Mouse (Mus musculus) right cerebral cortex, postnatal 36 days (tissue): ENCODE results near the gene Rhob.
"Not testable (repeated sequence)": the region's sequence is repeated elsewhere in the genome, so short reads cannot be mapped to it uniquely, and the experiment has no call there.

ENCODE experiments used
- DNase-seq, 2 experiments: peaks; one replicate each; pipeline ENCODE4 v3.0.0; 2022; ENCODE audit warnings: low spot score in 2 of 2, mixed read lengths in 1 of 2

The Rhob gene

GRCm38 (mm10) chr12:8474836-8475387 lies 24.9 kb downstream of the Rhob start:
- no peak for DNase-seq

GRCm38 (mm10) chr12:8472591-8473358 lies 27.0 kb downstream of the Rhob start:
- no peak for DNase-seq

GRCm38 (mm10) chr12:8472051-8472450 lies 27.8 kb downstream of the Rhob start:
- no peak for DNase-seq

DNA sequence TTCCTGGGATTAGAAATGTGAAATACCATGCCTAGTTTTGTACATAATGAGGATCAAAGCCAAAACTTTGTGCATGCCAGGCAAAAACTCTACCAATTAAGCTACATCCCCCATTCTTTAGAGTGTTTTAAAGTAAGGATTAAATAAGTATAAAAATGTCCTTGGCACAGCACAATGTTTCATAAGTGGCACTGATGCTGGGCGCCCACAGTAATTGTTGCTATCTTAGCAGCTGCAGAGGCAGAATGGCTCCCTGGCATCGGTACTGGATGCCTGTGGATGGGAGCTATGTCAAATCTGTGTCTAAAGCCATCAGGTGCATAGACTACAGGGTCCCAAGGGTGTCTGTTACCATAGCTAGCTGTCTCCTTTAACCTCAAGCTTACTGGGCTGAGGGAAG lies 28.8 kb downstream of the Rhob start:
- DNase-seq: peak; percentile 51 to 77

- DNase-seq: no peak
Measured at GRCm38 (mm10) chr12:8469742-8470494, 29.9 kb downstream of the Rhob start.

GRCm38 (mm10) chr12:8468221-8468865 lies 31.5 kb downstream of the Rhob start:
- no peak for DNase-seq

GRCm38 (mm10) chr12:8467029-8467924 lies 32.5 kb downstream of the Rhob start:
- DNase-seq: peak; percentile 69 to 84

GRCm38 (mm10) chr12:8465680-8466079 lies 34.1 kb downstream of the Rhob start:
- DNase-seq: no peak

GRCm38 (mm10) chr12:8464961-8465360 lies 34.8 kb downstream of the Rhob start:
- DNase-seq: peak; percentile 54 to 81

DNA sequence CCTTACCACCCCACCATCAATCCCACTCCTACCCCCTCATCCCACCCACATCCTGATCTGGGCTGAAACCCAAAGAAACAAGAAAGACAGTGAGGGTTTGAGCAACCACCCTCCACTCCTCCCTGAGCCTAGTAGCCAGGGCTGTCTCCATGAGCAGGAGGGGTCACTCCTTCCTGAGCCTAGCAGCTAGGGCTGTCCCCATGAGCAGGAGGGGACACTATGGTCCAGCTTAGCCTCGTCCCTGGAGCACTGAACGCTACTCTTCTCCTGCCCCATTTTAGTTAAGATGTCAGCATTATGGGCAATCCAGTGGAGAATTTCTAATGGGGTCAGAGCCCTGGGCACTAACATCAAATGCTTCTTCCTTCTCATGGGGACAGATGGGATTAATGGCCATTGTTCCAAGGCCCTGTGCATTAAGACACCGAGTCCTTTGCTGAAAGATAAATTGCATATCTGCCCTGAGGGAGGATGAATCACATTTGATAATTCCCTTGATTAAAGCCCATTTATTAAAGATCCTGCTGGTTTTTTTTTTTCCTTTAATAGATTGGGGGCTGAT lies 36.1 kb downstream of the Rhob start:
- no peak for DNase-seq

DNA sequence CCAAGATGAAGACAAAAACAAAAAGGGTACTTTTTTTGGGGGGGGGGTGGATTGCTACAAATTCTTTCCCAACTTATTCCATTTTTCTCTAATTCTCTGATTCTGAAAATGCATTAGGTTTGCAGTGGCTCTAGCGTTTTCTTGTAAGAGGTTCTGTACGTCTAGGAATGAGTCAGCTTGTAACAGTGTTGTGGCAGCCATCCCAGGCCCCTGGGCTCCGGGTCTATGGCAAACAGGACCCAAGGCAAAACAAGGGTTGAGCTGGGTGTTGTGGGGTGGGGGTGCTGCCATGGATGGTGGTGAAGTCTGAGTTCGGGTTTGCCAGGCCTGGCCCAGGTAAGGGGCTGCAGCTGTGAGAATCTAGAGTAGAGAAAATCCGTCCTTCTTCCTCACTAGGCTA lies 37.3 kb downstream of the Rhob start:
- DNase-seq: no peak

- not testable (repeated sequence) for DNase-seq
Measured at GRCm38 (mm10) chr12:8461575-8461974, 38.2 kb downstream of the Rhob start.

DNA sequence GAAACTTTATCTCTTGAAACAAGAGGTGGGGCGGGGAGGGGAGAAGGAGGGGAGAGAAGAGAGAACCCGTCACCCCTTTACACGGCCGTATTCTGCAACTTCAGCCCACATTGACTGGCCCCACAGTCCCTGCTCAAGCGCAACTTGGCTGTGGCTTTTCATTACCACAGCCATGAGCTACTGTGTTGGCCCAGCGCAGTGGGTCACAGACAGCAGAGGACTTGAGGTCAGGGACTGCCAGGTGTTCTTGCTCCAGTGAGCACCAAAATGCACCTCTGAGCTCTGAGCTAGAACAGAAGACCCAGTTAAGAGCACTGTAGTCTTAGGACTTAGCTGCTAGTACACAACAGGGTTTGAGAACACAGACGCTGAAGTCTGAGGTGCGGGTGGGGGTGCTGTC lies 41.4 kb downstream of the Rhob start:
- DNase-seq: no peak

DNA sequence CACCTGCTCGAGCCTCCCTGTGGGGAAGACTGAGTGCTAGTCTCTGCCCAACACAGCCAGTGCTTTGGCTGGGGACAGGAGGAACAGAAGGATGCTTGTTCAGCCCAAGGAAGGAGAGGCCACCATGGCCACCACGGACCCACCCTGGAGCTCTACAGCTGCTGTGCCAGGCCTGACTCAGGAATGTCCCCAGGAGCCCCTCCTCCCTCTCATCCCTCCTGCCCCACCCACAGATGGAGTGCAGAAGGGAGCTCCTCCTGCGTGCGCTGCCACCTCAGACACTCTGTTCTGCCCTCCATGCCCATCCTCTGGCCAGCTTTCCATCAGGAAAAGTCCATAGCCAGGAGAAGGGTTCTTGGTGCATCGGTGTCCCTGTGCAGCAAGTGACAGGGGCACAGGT lies 42.8 kb downstream of the Rhob start:
- DNase-seq: no peak

DNA sequence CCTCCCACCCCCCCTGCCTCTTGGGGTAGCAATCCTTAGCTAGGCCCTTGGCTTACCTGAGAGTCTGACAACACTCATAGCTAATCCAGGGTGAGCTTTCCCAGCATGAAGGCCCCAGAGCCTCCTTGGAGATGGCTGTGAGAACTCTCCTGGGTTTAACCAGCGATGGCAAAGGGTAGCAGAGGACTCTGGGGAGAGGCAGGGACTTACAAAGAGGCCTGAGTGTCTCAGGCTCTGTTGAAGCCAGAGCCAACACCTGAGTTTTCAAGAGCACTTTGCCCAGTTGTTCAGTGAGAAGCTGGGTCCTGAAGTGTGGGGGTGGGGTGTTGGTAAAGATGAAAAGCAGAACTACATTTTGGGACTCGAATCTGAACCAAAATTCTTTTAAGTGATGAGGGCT lies 44.8 kb downstream of the Rhob start:
- no peak for DNase-seq

DNA sequence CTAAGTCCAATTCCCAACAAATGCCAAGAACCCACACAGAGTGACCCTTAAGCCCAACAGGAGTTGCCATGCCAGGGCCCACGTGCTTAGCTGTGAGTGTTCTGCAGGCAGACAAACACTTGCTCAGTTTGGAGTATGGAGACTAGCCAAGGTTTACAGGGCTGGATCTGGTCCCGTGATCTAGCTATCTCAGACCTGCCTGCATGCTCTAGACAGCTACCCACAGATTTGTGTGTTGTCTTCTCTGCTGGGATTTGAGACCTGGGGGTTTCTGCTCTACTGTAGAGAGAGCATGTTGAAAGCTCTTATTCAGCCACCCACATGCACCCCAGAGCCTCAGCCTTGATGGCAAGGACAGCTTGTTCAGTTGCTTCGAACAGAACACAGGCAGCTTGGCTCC lies 45.3 kb downstream of the Rhob start:
- peak; percentile 56 to 63 for DNase-seq

DNA sequence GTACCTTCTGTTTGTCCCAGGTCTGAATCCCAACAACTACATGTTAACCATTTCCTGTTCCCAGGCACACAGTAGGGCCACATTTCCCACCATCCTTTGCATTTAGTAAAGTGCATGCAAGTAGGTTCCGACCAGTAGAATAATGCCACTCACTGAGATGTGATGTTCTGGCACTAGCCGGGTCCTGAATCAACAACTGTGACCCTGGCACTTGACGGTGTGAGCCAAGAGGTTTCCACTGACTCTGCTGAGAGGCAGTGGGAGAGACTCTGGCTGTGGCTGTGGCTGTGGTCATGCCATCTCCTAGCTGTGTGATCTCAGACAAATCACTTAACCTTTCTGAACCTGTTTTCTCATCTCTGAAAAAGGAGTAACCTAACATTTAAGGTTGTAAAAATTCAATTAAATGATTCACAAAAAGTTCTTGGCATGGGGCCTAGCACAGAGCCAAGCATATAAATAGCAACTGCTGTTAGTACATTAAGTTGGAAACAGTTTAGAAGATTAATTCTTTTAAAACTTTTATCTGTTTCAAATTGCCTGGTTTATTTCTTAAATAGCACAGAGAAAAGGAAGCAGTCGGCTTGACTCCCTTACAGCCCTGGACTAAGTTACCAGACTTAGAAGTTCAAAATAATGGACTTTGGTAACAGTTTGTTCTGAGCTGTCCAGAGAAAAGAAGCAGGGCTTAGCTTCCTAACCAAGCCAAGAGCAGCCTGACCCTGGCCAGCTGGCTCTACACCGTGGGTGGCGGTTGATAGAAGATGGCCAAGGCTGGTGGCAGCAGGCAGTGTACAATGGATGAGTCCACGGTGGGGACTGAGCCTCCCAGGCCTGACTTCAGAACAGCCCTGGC lies 46.8 kb downstream of the Rhob start:
- DNase-seq: peak in 1 of 2 experiments; percentile 47

DNA sequence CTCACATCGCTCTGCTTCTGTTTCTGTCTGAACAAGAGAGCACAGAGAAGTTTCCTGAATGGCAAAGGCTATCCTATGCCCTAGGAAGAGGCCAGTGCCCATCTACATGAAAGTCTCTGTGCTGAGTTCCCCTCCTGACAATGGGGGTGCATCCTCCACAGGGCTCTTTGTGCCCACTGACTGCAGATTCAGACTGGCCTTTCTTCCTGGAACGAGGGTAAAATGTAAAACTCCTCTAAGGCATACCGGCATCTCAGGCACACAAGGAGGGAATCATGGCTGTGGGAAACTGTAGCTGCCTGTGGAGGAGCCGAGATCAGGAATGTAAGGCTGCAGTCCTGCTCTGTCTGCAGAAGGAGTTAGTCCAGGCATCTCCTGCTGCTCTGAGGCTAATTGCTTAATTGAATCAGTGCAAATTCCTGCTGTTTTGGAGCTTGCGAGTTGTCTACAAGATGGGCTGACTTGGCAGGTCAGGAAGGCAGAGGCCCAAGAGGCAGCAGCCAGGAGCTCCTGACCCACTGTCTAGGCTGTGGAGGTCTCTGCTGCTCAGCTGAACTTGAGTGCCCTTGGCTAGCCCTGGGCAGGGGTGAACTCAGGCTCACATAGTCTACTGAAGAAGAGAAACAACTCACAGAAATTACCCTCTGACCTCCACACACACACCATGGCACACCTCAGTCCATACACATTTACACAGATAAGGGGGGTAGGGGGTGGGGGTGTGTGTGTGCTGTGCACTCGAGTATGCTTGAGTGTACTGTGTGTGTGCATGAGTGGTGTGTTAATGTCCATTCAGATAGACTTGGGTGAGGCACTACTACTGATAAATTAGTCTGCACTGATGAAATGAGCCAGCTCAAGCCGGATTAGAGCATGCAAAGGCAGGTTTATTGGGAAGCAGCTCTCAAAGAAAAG lies 48.0 kb downstream of the Rhob start:
- no peak for DNase-seq

- peak; percentile 60 to 70 for DNase-seq
Measured at GRCm38 (mm10) chr12:8450639-8451038, 49.2 kb downstream of the Rhob start.
